Mouse (Mus musculus) embryo, embryonic 10.5 days (tissue): ENCODE data around the gene Cblc.
A peak's percentile ranks its signal among the peaks of the same experiment; 100 is the strongest.
"Not testable (repeated sequence)": the region's sequence is repeated elsewhere in the genome, so short reads cannot be mapped to it uniquely, and the experiment has no call there.

Experiments
- DNase-seq: peaks from one replicate; pipeline ENCODE4 v3.0.0-alpha.2; 2015; ENCODE audit warnings: low spot score

The Cblc gene

GRCm38 (mm10) chr7:19818875-19819274, 22.3 kb upstream of the Cblc start:
- DNase-seq, result no peak

GRCm38 (mm10) chr7:19818440-19818839, 21.8 kb upstream of the Cblc start:
- DNase-seq, result no peak

DNA sequence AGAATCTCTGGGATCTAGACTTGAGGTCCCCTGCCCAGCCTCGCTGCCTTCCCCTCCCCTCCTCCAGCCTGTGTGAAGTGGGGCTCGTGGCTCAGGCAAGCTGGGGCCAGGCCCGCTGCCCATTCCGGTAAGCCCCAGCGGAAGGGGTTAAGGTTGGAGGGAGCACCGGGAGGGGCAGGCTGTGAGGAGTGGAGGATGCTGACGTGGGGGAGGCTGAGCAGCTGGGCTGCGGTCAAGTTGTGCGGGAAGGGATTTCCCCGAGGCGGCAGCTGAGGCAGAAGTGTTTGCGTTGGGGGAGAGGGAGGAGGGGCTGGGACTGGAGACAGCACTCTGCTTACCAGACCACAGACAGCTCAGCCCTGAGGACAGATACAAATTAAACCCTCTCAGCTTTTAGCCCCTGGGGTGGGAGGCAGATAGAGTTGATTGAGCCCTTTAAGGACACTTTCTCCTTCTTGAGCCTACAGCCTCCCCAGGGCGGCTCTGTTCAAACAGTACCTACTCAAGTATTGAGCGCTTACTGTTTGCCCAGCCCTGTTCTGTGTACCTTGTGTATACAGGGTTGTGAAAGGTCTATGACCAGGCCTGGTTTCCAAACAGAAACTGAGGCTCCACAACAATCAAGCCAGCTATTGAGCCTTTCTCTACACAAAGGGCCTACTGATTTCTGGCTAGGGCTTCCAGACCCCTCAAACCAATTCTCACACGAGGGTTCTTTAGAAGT, 20.9 kb upstream of the Cblc start:
- peak; percentile 65 for DNase-seq

- peak; percentile 73 for DNase-seq
These were observed 19.7 kb upstream of the Cblc start for GRCm38 (mm10) chr7:19816224-19816771.

- DNase-seq, result no peak
These were observed 19.0 kb upstream of the Cblc start for GRCm38 (mm10) chr7:19815296-19816223.

DNA sequence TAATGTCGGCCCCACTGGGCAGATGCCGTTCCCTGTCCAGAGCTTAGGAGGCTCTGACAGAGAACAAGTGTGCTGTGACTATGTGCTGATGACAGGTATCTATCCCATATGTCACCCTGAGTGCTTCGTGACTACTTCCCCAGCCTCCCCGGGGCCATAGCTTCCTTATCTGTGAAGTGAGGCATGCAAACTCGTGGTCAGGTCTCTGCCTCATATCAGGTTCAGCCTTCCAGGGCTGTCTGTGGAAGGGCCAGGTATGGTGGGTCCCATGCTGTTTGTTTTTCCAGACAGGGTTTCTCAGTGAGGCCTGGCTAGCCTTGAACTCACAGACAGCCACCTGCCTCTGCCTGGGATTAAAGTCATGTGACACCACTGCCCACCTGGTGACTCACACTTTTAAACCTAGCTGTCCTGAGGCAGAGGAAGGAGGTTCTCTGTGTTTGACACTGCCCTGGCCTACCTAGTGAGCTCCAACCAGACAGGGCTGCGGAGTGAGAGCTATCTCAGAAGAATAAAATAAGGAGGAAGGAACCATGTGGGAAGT, 17.0 kb upstream of the Cblc start:
- DNase-seq, result no peak

- DNase-seq, result no peak
These were observed 16.6 kb upstream of the Cblc start for GRCm38 (mm10) chr7:19813161-19813560.

DNA sequence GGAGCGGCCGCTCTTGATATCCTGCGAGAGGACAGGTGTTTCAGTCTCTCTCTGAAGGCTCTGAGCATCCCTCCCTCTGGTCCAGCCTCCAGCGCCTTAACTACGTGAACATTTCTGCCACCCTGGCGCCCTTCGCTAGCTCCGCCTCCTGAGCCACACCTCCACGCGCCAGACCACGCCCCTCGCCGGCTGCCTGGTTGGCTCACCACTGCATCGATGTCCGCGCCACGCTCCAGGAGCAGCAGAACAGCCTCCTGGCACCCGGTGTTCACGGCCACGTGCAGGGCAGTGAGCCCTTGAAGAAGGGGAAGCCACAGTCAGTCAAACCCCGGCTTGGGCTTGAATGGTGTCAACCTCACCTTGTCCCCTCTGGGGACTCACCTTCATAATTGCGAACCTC, 14.5 kb upstream of the Cblc start:
- peak; percentile 47 for DNase-seq

DNA sequence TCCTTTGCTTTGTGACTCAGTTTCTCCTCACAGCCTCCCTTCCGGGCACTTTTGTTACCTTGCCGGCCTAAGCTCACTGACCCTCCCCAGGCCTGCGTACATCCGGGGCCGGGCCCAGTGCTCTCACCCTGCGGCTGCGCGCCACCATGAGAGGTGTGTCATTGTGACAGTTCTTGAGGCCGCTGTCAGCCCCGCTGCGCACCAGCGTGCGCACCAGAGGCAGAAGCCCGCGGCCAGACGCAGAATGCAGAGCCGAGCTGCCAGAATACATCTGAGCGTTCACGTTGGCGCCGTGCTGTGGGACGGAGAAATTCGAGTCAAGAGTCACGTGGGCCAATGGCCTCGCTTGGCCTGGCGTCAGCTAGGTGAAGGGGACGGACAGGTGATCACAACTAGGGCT, 12.8 kb upstream of the Cblc start:
- DNase-seq, result peak; percentile 28

- no peak for DNase-seq
These were observed 9.9 kb upstream of the Cblc start for GRCm38 (mm10) chr7:19806356-19806969.

DNA sequence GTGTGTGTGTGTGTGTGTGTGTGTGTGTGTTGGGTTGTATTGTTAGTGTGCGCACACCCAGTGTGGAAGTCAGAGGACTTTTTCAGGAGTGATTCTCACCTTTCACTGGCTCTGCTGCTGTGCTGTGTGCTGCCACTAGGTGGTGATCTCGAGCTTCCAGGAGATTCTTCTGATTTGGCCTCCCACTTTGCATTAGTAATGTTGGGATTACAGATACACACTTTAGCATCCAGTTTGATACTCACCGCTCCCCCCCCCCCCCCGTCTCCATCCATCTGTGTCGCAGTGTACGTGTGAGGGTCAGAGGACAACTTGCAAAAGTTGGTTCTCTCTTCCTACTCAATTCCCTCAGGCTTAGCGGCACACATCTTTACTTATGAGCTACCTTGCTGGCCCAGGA, 6.4 kb upstream of the Cblc start:
- DNase-seq, result peak; percentile 85

- peak; percentile 82 for DNase-seq
These were observed 4.2 kb upstream of the Cblc start for GRCm38 (mm10) chr7:19800764-19801163.

DNA sequence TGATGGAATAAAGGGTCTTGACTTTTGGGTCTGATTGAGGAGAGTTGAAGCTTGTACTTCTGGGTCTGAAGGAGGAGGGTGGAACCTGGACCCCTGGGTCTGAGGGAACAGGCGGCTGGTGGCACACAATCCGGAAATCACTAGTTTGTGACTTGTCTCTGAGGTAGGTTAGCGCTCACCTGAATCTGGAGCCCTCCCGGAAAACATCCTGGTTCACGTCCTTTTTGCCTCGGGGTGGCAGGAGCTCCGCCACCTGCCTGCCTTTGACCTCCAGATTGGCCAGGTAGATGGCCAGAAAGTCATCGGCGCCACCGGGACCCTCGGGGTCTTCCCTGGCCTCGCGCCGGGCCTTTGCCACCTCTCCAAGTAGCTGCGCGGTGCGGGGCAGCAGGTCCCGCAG, 355 bp downstream of the Cblc start:
- DNase-seq, result no peak

- no peak for DNase-seq
These were observed 1.4 kb downstream of the Cblc start for GRCm38 (mm10) chr7:19795236-19795635.

GRCm38 (mm10) chr7:19792701-19793630, 3.6 kb downstream of the Cblc start:
- DNase-seq, result no peak

- not testable (repeated sequence) for DNase-seq
These were observed 5.1 kb downstream of the Cblc start for GRCm38 (mm10) chr7:19791504-19791903.

- peak; percentile 91 for DNase-seq
These were observed 6.7 kb downstream of the Cblc start for GRCm38 (mm10) chr7:19789904-19790347.

GRCm38 (mm10) chr7:19785874-19786458, 10.6 kb downstream of the Cblc start:
- no peak for DNase-seq

GRCm38 (mm10) chr7:19784764-19785535, 11.7 kb downstream of the Cblc start:
- peak; percentile 28 for DNase-seq

- no peak for DNase-seq
These were observed 13.0 kb downstream of the Cblc start for GRCm38 (mm10) chr7:19783630-19784029.
